ENCODE assay signal across 13 mouse cellular contexts in the genomic region with DNA sequence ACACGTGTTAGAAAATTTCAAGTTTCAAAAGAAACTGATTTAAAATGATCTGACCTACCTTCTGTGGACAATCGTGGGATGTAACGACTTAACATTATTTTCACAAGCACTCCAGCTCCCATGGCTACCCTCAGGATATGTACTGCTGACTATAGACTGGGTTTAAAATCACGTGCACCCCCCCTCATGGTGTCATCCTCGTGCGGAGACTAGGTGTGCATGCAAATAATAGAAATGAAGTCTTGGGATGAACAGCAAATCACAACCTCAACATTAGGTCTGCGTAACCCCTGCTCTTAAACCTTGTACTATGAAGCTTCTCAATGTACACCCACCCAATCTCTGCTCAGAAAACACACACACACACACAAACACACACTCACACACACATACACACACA. TPM values are rescaled to one million over a fixed set of nuclear protein-coding genes. Genes with fewer than 3 reads are reported as not detected.
DNase-seq lines count a peak whose midpoint lies in the region; ATAC-seq and TF ChIP-seq lines count a peak whose summit lies in the region.
"Had no signal": no experiment of that assay in that cellular context is flagged by ENCODE, and none has a peak within 500 bp of the region (broad histone marks: within the 10 kb centered on the region; RNA-seq: fewer than 3 reads in every experiment).

No protein-coding gene starts in this region.

- H3K9me3 ChIP-seq in forebrain, embryonic 13.5 days (replicated peaks), result no peaks in the 10 kb centered on the region
- H3K9me3 ChIP-seq in forebrain, embryonic 11.5 days (ENCODE audit: control insufficient read depth, low read length), result no peaks in the 10 kb centered on the region
- H3K9me3 ChIP-seq in forebrain, postnatal 0 days (ENCODE audit: low read length), result no peaks in the 10 kb centered on the region
- H3K9me3 ChIP-seq in neural tube, embryonic 14.5 days (ENCODE audit: control insufficient read depth, low read length), result no peaks in the 10 kb centered on the region
- H3K9me3 ChIP-seq: embryonic facial prominence, embryonic 15.5 days; intestine, embryonic 15.5 days had no signal

- peaks cover 37% of the 10 kb centered on the region for H3K4me1 ChIP-seq in forebrain, embryonic 13.5 days
- no peaks in the 10 kb centered on the region; the same call in 1 of the 2 replicates for H3K4me1 ChIP-seq in forebrain, embryonic 11.5 days (replicated peaks; ENCODE audit: control insufficient read depth, insufficient read depth, low read length)
- peaks cover 6% of the 10 kb centered on the region; the same call in 1 of the 2 replicates for H3K4me1 ChIP-seq in forebrain, postnatal 0 days (ENCODE audit: insufficient read depth)
- H3K4me1 ChIP-seq in neural tube, embryonic 14.5 days (ENCODE audit: control insufficient read depth, insufficient read depth, low read length), result peaks cover 3% of the 10 kb centered on the region; the same call in 1 of the 2 replicates

- no peaks in the 10 kb centered on the region for H3K36me3 ChIP-seq in forebrain, embryonic 13.5 days (ENCODE audit: poor library complexity, severe bottlenecking)
- H3K36me3 ChIP-seq in forebrain, embryonic 11.5 days (ENCODE audit: control insufficient read depth, insufficient read depth, low read length), result no peaks in the 10 kb centered on the region
- H3K36me3 ChIP-seq in forebrain, postnatal 0 days (ENCODE audit: insufficient read depth), result no peaks in the 10 kb centered on the region
- no peaks in the 10 kb centered on the region for H3K36me3 ChIP-seq in neural tube, embryonic 14.5 days (ENCODE audit: control insufficient read depth, insufficient read depth, low read length)
- H3K36me3 ChIP-seq: embryonic facial prominence, embryonic 15.5 days; G1E; intestine, embryonic 15.5 days had no signal

- H3K27me3 ChIP-seq in forebrain, embryonic 13.5 days, result peaks cover 19% of the 10 kb centered on the region
- H3K27me3 ChIP-seq in forebrain, embryonic 11.5 days (ENCODE audit: control insufficient read depth, insufficient read depth, low read length), result peaks cover 14% of the 10 kb centered on the region
- no peaks in the 10 kb centered on the region for H3K27me3 ChIP-seq in forebrain, postnatal 0 days (ENCODE audit: insufficient read depth, low read length)
- H3K27me3 ChIP-seq in neural tube, embryonic 14.5 days (ENCODE audit: control insufficient read depth, insufficient read depth, low read length), result no peaks in the 10 kb centered on the region

- no peak for DNase-seq in forebrain, embryonic 11.5 days (ENCODE audit: low spot score)
- no peak for DNase-seq in layer of hippocampus, adult 2 months (ENCODE audit: low spot score in 2 of 2)
- no peak for DNase-seq in layer of hippocampus, adult 8-10 months (ENCODE audit: low spot score in 2 of 2)
- DNase-seq in forebrain, postnatal 0 days, result no peak
- DNase-seq in adrenal gland, postnatal 25 days, result no peak

- no peak overlapping the region for H3K27ac ChIP-seq in forebrain, embryonic 13.5 days
- H3K27ac ChIP-seq in forebrain, embryonic 11.5 days (ENCODE audit: low read depth, low read length), result no peak overlapping the region
- no peak overlapping the region for H3K27ac ChIP-seq in layer of hippocampus, adult 2 months
- H3K27ac ChIP-seq in forebrain, postnatal 0 days (ENCODE audit: low read depth, low read length), result no peak overlapping the region
- H3K27ac ChIP-seq in neural tube, embryonic 14.5 days (ENCODE audit: low read depth, low read length), result no peak overlapping the region
- H3K27ac ChIP-seq: embryonic facial prominence, embryonic 15.5 days; intestine, embryonic 15.5 days; kidney, postnatal 0 days; liver, embryonic 14.5 days; stomach, postnatal 0 days had no signal

- 75% methylated on average over 7 of the region's 7 CpGs for WGBS in forebrain, embryonic 13.5 days
- 79% methylated on average over 7 of the region's 7 CpGs for WGBS in forebrain, embryonic 11.5 days
- WGBS in forebrain, postnatal 0 days, result 63% methylated on average over 7 of the region's 7 CpGs
- WGBS in neural tube, embryonic 14.5 days, result 81% methylated on average over 7 of the region's 7 CpGs

- no peak overlapping the region for H3K9ac ChIP-seq in forebrain, embryonic 13.5 days
- H3K9ac ChIP-seq in forebrain, embryonic 11.5 days (ENCODE audit: low read length), result no peak overlapping the region
- H3K9ac ChIP-seq in forebrain, postnatal 0 days, result no peak overlapping the region; the same call in 1 of the 2 replicates
- no peak overlapping the region for H3K9ac ChIP-seq in neural tube, embryonic 14.5 days (replicated peaks; ENCODE audit: low read depth, low read length)
- H3K9ac ChIP-seq: embryonic facial prominence, embryonic 15.5 days; intestine, embryonic 15.5 days; liver, embryonic 14.5 days had no signal

- no peak for TF ChIP-seq CTCF in layer of hippocampus, adult 2 months (conservative IDR thresholded peaks at IDR 0.05)
- no peak for TF ChIP-seq CTCF in forebrain, postnatal 0 days (IDR thresholded peaks at IDR 0.05; ENCODE audit: low read depth)

- ATAC-seq in forebrain, embryonic 13.5 days, result no peak
- ATAC-seq in forebrain, embryonic 11.5 days (replicated peaks; ENCODE audit: low FRiP score), result no peak
- ATAC-seq in forebrain, postnatal 0 days, result no peak
- no peak for ATAC-seq in neural tube, embryonic 14.5 days (ENCODE audit: low read depth)

- H3K4me3 ChIP-seq in forebrain, embryonic 13.5 days, result peak overlapping the region; percentile 3; the same call in 1 of the 2 replicates
- no peak overlapping the region for H3K4me3 ChIP-seq in forebrain, embryonic 11.5 days (ENCODE audit: low read depth, low read length)
- H3K4me3 ChIP-seq in layer of hippocampus, adult 2 months, result peak overlapping the region; percentile 30
- peak overlapping the region; percentile 81; the same call in 1 of the 2 replicates for H3K4me3 ChIP-seq in forebrain, postnatal 0 days (ENCODE audit: low read depth, low read length)
- H3K4me3 ChIP-seq in neural tube, embryonic 14.5 days (ENCODE audit: low read depth, low read length), result no peak overlapping the region
- H3K4me3 ChIP-seq: embryonic facial prominence, embryonic 15.5 days; intestine, embryonic 15.5 days had no signal

- peak overlapping the region; percentile 78 for H3K4me2 ChIP-seq in forebrain, embryonic 13.5 days
- H3K4me2 ChIP-seq in forebrain, embryonic 11.5 days (ENCODE audit: low read depth, low read length, severe bottlenecking), result no peak overlapping the region
- H3K4me2 ChIP-seq in forebrain, postnatal 0 days (ENCODE audit: low read depth), result peak overlapping the region; percentile 74
- H3K4me2 ChIP-seq in neural tube, embryonic 14.5 days (ENCODE audit: low read depth, low read length), result peak overlapping the region; percentile 58
- H3K4me2 ChIP-seq: embryonic facial prominence, embryonic 15.5 days; intestine, embryonic 15.5 days had no signal

RNA-seq across cellular contexts. Expression of a gene that starts 3.4 kb away (rescaled TPM):
- polyA plus RNA-seq in forebrain, embryonic 13.5 days (2015; fragmentation: Nextera tagmentation; extraction: Ambion mirVana), result 41.4 and 41.5 TPM in 2 replicates
- polyA plus RNA-seq in forebrain, embryonic 11.5 days (2014; fragmentation: Nextera tagmentation; extraction: Ambion mirVana), result 27.2 and 28.4 TPM in 2 replicates
- 10 to 100 TPM; 40.7 to 46.1 TPM for total RNA-seq in layer of hippocampus, adult 2 months (2021)
- 10 to 100 TPM; 30.3 to 35.6 (median 33.9) TPM for total RNA-seq in layer of hippocampus, adult 8-10 months (2022)
- 31.5 and 33.2 TPM in 2 replicates for total RNA-seq in forebrain, postnatal 0 days (2014; rRNA removed)
- 42.7 and 52.7 TPM in 2 replicates for polyA plus RNA-seq in forebrain, postnatal 0 days (2015; fragmentation: Nextera tagmentation; extraction: Ambion mirVana)
- polyA plus RNA-seq in neural tube, embryonic 14.5 days (2014; fragmentation: Nextera tagmentation; extraction: Ambion mirVana), result 32.4 and 38.0 TPM in 2 replicates
- 2.7 and 4.4 TPM in 2 replicates for total RNA-seq in adrenal gland, postnatal 25 days (2021)
- polyA plus RNA-seq: G1E had no signal

Comparison
In these comparisons a context has a peak if more than half of its experiments do, and no peak if none do; other contexts are left out.
1. H3K4me3 ChIP-seq: peak in forebrain, embryonic 13.5 days (single experiment), layer of hippocampus, adult 2 months (single experiment) and forebrain, postnatal 0 days (single experiment); none in forebrain, embryonic 11.5 days (single experiment) and neural tube, embryonic 14.5 days (single experiment).